Mouse (Mus musculus) neural tube, embryonic 15.5 days (tissue): Measurements from ENCODE around the gene Ociad2. TPM values are rescaled to one million over a fixed set of nuclear protein-coding genes. Genes with fewer than 3 reads are reported as not detected.

ENCODE experiments used
- ATAC-seq: fragments of 200-750 bp; cut with Nextera tagmentation; 2 replicates; pipeline ENCODE4 v1.8.0; 2017; ENCODE audit warnings: mild to moderate bottlenecking, moderate TSS enrichment, moderate library complexity; ENCODE audit not compliant: low FRiP score
- H3K27ac ChIP-seq: fragments of 300-500 bp; sonication (generic); replicated peaks from 2 replicates; pipeline ENCODE4 v1.5.1; 2015; ENCODE audit warnings: mild to moderate bottlenecking, inconsistent platforms
- H3K27me3 ChIP-seq: fragments of 300-500 bp; sonication (generic); replicated peaks from 2 replicates; pipeline ENCODE4 v1.6.1; 2015; ENCODE audit warnings: inconsistent platforms
- H3K36me3 ChIP-seq: fragments of 300-500 bp; sonication (generic); 2 replicates; pipeline ENCODE4 v1.6.1; 2015; ENCODE audit warnings: inconsistent platforms
- H3K4me1 ChIP-seq: fragments of 300-500 bp; sonication (generic); 2 replicates; pipeline ENCODE4 v1.6.1; 2015; ENCODE audit warnings: inconsistent platforms
- H3K4me2 ChIP-seq: fragments of 300-500 bp; sonication (generic); 2 replicates; pipeline ENCODE4 v1.6.1; 2015; ENCODE audit warnings: inconsistent platforms, mild to moderate bottlenecking, moderate library complexity
- H3K4me3 ChIP-seq: fragments of 300-500 bp; sonication (generic); replicated peaks from 2 replicates; pipeline ENCODE4 v1.5.1; 2015; ENCODE audit warnings: mild to moderate bottlenecking, inconsistent platforms
- H3K9ac ChIP-seq: fragments of 300-500 bp; sonication (generic); replicated peaks from 2 replicates; pipeline ENCODE4 v1.6.1; 2015; ENCODE audit warnings: mild to moderate bottlenecking, inconsistent platforms
- H3K9me3 ChIP-seq: fragments of 300-500 bp; sonication (generic); replicated peaks from 2 replicates; pipeline ENCODE4 v1.6.1; 2016; ENCODE audit warnings: inconsistent platforms
- WGBS: fragments of 180-500 bp; shearing (Covaris S2); methylation state at CpG from one replicate; pipeline ENCODE4 v1.1.7; 2015; ENCODE audit warnings: mixed read lengths; 5-methylcytosine and 5-hydroxymethylcytosine counted together
- polyA plus RNA-seq: library from polyadenylated mRNA; unstranded; fragments of >200 nt; fragmentation: Nextera tagmentation; extraction: Ambion mirVana; gene quantifications from 2 replicates; pipeline ENCODE4 v1.2.1, GENCODE M21; 2015

Gene Ociad2
- polyA plus RNA-seq, 1 experiment from 2014 or later, result 25.4 TPM

- ATAC-seq, result no peak
- Histone ChIP-seq H3K9ac (no peak overlapping the region), H3K4me3 (no peak overlapping the region), H3K4me2 (no peak overlapping the region), H3K36me3 (peaks cover 26% of the 10 kb centered on the region), H3K4me1 (peaks cover 18% of the 10 kb centered on the region), H3K27ac (no peak overlapping the region), H3K27me3 (no peaks in the 10 kb centered on the region), H3K9me3 (no peaks in the 10 kb centered on the region)
- WGBS, result 99% methylated on average over 7 of the region's 7 CpGs
These were observed 45.8 kb downstream of the Ociad2 start for GRCm38 (mm10) chr5:73295016-73295415.

DNA sequence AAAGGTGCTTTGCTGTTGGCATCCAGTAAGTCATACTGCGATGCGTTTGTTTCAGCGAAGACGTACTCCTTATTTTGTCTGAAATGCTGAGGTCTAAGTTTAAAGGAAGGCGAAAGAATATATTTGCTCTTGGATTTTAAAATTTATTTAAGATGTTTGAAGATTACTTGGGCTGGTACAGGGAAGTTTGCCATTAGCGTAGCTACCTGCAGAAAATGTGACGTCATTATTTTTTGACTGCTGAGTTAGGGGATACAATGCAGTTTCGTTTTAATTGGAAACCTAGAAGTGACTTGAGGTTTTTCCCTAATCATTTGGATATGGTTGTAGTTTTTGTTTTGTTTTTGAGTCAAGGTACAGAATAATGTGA is 47.4 kb downstream of the Ociad2 start:
- no peak for ATAC-seq
- H3K9ac ChIP-seq, result peak overlapping the region; percentile 73
- WGBS, result 15% methylated on average over 8 of the region's 8 CpGs

DNA sequence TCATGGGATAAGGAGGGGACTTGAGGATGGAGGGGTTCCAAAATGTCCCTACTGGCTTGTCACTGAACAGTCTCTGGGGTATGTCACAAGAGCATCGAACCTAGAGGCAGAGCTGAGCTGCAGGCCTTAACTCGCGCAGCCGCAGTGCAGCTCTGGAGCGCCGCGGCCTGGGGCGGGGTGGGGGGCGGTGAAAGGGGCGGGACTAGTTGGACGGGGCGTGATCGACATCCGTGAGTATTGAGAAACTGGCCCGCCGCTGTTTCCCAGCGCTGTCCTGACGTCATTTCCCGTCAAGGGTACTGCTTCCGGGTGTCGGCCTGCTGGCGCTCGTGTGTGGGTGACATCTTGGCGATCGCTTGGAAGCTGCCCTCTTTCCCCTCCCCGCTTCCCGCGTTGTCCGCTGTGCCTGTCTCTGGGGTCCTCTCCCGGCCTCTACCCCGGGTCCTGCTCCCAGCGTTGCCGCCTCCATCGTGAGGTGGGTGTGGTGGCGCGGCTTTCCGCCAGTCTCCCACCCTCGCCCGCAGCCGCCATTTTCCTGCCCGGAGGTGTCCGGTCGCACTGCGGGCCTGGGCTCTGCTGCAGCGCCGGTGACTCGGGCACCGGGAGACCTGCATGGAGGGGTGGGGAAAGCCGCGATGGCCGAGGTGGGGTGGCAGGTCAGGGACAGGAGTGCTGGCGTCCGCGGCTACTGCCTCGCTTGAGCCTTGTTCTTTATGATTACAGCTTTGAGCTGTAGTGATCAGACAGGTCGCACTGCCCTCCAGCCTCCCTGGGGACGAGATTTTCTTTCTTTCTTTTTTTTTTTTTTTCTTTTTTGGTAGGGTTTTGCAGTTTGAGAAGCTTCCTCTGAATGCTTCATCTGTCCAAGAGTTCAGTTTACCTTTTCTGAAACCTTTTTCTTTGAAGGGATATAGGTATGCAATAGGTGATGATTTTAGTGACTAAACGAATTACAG is 48.0 kb downstream of the Ociad2 start, which contains the start of gene Ociad1:
TSS of gene Ociad1 (plus strand) at position 283 of the 956 bp plus-strand sequence.
- H3K36me3 ChIP-seq, result peaks cover 17% of the 10 kb centered on the region
- under 1% methylated on average over 58 of the region's 58 CpGs for WGBS
- H3K4me3 ChIP-seq, result peak within 1 kb of the TSS; percentile 92

More for the DNA sequence above, 47.4 kb downstream of the Ociad2 start:
- Histone ChIP-seq H3K27me3 (no peaks in the 10 kb centered on the region), H3K4me1 (peaks cover 18% of the 10 kb centered on the region), H3K4me3 (peak overlapping the region; percentile 92), H3K27ac (peak overlapping the region; percentile 96; the same call in 1 of the 2 replicates), H3K9me3 (no peaks in the 10 kb centered on the region), H3K4me2 (peak overlapping the region; percentile 62), H3K36me3 (peaks cover 17% of the 10 kb centered on the region)

GRCm38 (mm10) chr5:73289900-73290299 is 50.9 kb downstream of the Ociad2 start:
- H3K4me2 ChIP-seq, result no peak overlapping the region
- no peak overlapping the region for H3K4me3 ChIP-seq
- 68% methylated on average over 2 of the region's 2 CpGs for WGBS
- no peaks in the 10 kb centered on the region for H3K9me3 ChIP-seq
- no peaks in the 10 kb centered on the region for H3K27me3 ChIP-seq
- ATAC-seq, result no peak
- peaks cover 9% of the 10 kb centered on the region for H3K4me1 ChIP-seq
- H3K36me3 ChIP-seq, result peaks cover 2% of the 10 kb centered on the region
- H3K27ac ChIP-seq, result no peak overlapping the region
- no peak overlapping the region for H3K9ac ChIP-seq

More for the DNA sequence above, 48.0 kb downstream of the Ociad2 start, which contains the start of gene Ociad1:
- Histone ChIP-seq H3K27me3 (no peaks in the 10 kb centered on the region), H3K4me1 (peaks cover 18% of the 10 kb centered on the region), H3K4me2 (peak within 1 kb of the TSS; percentile 62), H3K9ac (peak within 1 kb of the TSS; percentile 73), H3K9me3 (no peaks in the 10 kb centered on the region), H3K27ac (peak within 1 kb of the TSS; percentile 96)
- peak; percentile 99 for ATAC-seq

DNA sequence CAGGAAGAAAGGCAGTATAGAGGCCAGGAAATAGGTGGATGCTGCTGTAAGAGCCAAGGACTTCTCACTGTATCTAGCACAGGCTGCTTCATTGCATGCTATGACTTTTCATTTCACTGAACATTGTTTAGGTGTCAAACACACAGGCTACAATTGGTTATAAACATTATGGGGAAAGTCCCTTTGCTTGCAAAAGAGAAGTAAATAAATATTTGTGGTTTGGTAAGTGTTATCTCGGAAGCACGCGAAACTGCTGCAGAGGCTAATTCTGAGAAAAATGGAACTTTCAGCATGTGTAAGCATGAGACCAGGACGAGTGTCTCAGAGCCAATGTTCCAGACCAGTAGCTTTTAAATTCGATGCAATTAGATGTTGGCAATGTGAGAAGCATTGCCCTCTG is 54.2 kb downstream of the Ociad2 start:
- ATAC-seq, result no peak
- no peak overlapping the region for H3K27ac ChIP-seq
- no peaks in the 10 kb centered on the region for H3K9me3 ChIP-seq
- H3K27me3 ChIP-seq, result no peaks in the 10 kb centered on the region
- H3K36me3 ChIP-seq, result no peaks in the 10 kb centered on the region
- WGBS, result 83% methylated on average over 5 of the region's 5 CpGs
- H3K4me2 ChIP-seq, result no peak overlapping the region
- no peak overlapping the region for H3K9ac ChIP-seq
- H3K4me1 ChIP-seq, result no peaks in the 10 kb centered on the region
- no peak overlapping the region for H3K4me3 ChIP-seq

DNA sequence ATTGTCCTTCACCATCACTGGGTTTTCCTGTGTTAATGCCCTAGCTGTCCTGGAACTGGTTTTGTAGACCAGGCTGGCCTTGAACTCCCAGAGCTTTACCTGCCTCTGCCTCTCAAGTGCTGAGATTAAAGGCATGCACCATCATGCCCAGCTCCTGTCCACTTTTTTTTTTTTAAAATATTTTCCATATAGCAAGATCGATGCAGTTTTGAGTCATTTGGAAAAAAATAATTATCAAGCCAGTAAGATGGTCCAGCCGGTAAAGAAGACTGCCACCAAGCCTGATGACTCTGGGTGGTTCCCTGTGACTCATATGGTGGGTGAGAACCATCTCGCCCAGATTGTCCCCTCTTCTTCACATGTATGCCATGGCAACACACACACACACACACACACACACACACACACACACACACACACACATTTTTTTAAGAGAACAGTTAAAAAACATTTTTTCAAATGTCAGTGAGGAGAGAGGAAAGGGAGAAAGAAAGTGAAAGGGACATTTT is 55.3 kb downstream of the Ociad2 start:
- Histone ChIP-seq H3K9me3 (no peaks in the 10 kb centered on the region), H3K4me3 (no peak overlapping the region), H3K9ac (no peak overlapping the region), H3K4me1 (no peaks in the 10 kb centered on the region), H3K36me3 (no peaks in the 10 kb centered on the region), H3K4me2 (no peak overlapping the region), H3K27me3 (no peaks in the 10 kb centered on the region), H3K27ac (no peak overlapping the region)
- WGBS, result 84% methylated on average over 3 of the region's 3 CpGs
- no peak for ATAC-seq

DNA sequence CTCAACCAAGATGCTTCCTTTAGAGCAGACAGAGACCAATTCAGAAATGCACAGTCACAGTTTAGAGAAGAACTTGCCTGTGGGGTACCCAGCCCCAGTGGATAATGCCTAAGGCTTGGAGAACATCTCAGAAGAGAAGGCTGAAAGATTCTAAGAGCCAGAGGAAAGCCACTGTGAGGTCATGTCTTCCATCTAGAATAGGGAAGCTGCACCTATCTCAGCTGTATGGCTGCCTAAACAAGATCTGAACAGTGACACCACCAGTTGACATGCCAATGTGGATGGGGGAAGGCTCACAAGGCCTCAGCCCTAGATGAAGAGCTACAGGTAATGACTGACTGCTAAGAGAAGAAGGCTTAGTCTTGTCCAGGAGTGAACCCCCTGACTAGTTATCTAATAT is 56.8 kb downstream of the Ociad2 start:
- Histone ChIP-seq H3K27me3 (no peaks in the 10 kb centered on the region), H3K4me3 (no peak overlapping the region), H3K4me2 (no peak overlapping the region), H3K9ac (no peak overlapping the region), H3K9me3 (no peaks in the 10 kb centered on the region), H3K27ac (no peak overlapping the region), H3K4me1 (peaks cover 3% of the 10 kb centered on the region), H3K36me3 (no peaks in the 10 kb centered on the region)
- no peak for ATAC-seq

DNA sequence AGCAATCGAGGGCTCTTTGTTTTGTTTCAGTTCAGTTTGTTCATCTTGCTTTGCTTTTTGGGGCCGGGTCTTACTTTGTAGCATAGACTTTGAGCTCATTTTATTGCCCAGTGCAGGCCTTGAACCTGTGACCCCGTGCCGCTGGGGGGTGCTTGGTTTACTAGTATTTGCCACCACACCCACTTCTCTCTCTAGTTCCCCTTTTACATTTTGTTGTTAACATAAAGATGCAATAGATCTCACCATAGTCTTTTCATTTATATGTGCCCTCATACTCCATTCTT is 60.3 kb downstream of the Ociad2 start:
- no peaks in the 10 kb centered on the region for H3K27me3 ChIP-seq
- H3K9ac ChIP-seq, result no peak overlapping the region
- H3K9me3 ChIP-seq, result no peaks in the 10 kb centered on the region
- H3K36me3 ChIP-seq, result no peaks in the 10 kb centered on the region
- no peak overlapping the region for H3K4me3 ChIP-seq
- no peak for ATAC-seq
- H3K27ac ChIP-seq, result no peak overlapping the region
- peaks cover 3% of the 10 kb centered on the region for H3K4me1 ChIP-seq
- 55% methylated on average over 4 of the region's 4 CpGs for WGBS
- no peak overlapping the region for H3K4me2 ChIP-seq

GRCm38 (mm10) chr5:73279732-73280566 is 60.9 kb downstream of the Ociad2 start:
- 41% methylated on average over 4 of the region's 4 CpGs for WGBS
- Histone ChIP-seq H3K4me2 (no peak overlapping the region), H3K9ac (no peak overlapping the region), H3K4me1 (peaks cover 3% of the 10 kb centered on the region), H3K4me3 (no peak overlapping the region), H3K36me3 (no peaks in the 10 kb centered on the region), H3K27me3 (no peaks in the 10 kb centered on the region), H3K9me3 (no peaks in the 10 kb centered on the region), H3K27ac (0 out of 2 replicates have a peak overlapping the region, but pooled peaks have one; percentile 38)
- no peak for ATAC-seq

DNA sequence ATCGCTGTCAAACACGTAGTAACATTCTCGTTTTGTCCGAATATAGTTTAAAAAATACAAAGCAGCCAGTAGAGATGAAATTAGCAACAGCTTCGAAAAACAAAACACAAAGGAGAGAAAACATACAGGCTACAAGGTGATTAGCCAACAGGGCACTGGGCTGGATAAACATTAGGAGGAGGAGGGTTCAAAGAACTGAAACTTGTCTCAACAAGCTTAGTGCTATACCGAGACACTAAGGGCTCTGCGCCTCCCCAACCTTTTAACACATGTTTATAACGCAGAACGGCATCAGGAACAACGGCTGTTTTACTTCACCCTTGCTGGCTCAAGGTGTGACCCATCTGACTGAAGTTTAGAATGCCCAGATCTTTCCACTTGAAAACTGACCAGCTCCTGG is 61.6 kb downstream of the Ociad2 start:
- 67% methylated on average over 10 of the region's 10 CpGs for WGBS

DNA sequence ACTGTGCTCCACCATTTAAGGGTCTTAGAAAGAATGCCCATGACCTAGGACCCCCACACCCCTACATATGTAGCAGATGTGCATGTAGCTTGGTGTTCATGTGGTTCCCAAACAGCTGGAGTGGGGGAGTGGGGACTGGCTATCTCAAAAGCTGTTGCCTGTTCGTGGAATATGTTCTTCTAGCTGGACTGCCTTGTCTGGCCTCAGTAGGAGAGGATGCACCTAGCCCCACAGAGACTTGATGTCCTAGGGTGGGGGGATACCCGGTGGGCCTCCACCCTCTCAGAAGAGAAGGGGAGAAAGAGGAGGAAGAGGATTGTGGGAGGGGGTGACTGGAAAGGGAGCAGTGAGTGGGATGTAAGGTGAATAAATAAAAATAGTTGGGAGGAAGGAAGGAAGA is 65.9 kb downstream of the Ociad2 start:
- H3K4me1 ChIP-seq, result peaks cover 3% of the 10 kb centered on the region
- H3K4me2 ChIP-seq, result no peak overlapping the region
- H3K36me3 ChIP-seq, result no peaks in the 10 kb centered on the region
- H3K27me3 ChIP-seq, result no peaks in the 10 kb centered on the region
- ATAC-seq, result no peak
- no peak overlapping the region for H3K27ac ChIP-seq
- WGBS, result 87% methylated on average over 2 of the region's 2 CpGs
- no peaks in the 10 kb centered on the region for H3K9me3 ChIP-seq
- no peak overlapping the region for H3K4me3 ChIP-seq
- H3K9ac ChIP-seq, result no peak overlapping the region

More for the DNA sequence above, 61.6 kb downstream of the Ociad2 start:
- Histone ChIP-seq H3K4me1 (peaks cover 3% of the 10 kb centered on the region), H3K27me3 (no peaks in the 10 kb centered on the region), H3K9ac (no peak overlapping the region), H3K27ac (0 out of 2 replicates have a peak overlapping the region, but pooled peaks have one; percentile 38), H3K4me3 (no peak overlapping the region), H3K9me3 (no peaks in the 10 kb centered on the region), H3K4me2 (no peak overlapping the region), H3K36me3 (no peaks in the 10 kb centered on the region)
- no peak for ATAC-seq
